Mouse (Mus musculus): ENCODE data around the gene Slc25a16.

Gene Slc25a16

GRCm38 (mm10) chr10:62919925-62920765 is at the start of gene Slc25a16:
TSS of gene Slc25a16 (plus strand) at chr10:62920633.
- DNase-seq = peak; percentile 94

DNA sequence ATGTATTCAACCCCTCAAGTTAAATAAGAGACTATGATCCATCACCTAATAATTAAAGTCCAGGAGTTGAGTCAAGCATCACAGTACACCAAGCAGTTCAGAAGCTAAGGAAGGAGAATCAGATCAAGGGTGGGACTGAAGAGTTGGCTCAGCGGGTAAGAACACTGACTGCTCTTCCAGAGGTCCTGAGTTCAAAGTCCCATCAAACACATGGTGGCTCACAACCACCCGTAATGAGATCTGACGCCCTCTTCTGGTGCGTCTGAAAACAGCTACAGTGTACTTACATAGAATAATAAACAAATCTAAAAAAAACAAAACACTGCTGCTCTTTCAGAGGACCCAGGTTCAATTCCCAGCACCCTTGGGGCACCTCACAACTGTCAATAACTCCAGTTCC is 45.6 kb upstream of the Slc25a16 start:
- DNase-seq = no peak

DNA sequence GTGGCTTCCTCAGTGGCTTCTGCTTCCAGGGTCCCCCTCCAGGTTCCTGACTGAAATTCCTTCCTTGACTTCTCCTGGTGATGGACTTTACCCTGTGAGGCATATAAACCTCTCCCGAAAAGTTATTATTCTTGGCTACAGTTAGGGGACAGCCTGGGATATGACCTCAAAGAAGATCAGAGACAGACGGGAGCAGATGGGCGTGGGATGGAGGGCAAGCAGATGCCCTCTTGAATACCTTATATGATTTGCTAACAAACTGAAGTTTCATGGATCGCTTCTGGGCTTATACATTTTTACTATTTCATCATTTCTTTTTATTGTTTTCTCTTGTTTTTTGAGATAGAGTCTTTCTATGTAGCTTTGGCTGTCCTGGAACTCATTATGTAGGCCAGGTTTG is 44.9 kb upstream of the Slc25a16 start:
- no peak for DNase-seq

DNA sequence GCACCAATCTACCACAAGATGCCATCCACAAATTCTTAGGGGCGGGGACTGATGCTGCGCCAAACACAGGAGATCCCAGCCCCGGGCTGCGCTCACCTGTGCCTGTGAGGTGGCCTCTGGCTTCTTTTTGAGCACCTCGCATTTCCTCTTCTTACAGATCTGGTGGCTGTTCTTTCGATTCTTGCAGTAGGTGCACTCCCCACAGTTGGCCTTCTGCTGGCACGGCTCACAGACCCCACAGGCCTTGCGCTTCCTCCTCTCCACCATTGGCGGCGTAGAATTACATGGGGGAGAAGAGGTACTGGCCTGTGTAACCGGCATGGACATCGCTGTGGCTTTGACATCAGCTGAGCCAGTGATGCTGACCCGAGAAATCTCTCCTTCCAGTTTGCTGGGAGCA is 42.4 kb upstream of the Slc25a16 start:
- DNase-seq = no peak

- peak; percentile 71 for DNase-seq
Observed at GRCm38 (mm10) chr10:62881211-62881610, 39.2 kb upstream of the Slc25a16 start.

GRCm38 (mm10) chr10:62883933-62884372 is 36.5 kb upstream of the Slc25a16 start:
- peak; percentile 24 for DNase-seq

DNA sequence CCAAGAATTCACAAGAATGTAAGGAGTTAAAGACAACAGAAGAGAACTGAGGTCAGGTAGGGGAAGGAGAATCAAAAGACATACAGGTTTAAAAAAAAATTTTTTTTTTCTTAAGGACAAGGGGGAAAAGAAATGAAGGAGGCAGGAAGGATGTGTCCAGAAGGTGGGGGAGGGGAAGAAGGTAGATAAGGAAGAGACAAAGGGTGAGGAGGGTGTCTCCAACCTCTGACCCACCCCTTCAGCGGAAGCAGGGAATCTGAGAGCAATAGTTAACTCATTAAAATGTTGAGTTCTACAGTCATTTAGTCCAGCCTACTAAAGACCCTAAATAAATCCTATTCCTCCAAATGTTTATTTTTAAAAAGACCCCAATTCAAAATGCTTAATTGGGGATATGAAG is 35.9 kb upstream of the Slc25a16 start:
- DNase-seq = no peak

DNA sequence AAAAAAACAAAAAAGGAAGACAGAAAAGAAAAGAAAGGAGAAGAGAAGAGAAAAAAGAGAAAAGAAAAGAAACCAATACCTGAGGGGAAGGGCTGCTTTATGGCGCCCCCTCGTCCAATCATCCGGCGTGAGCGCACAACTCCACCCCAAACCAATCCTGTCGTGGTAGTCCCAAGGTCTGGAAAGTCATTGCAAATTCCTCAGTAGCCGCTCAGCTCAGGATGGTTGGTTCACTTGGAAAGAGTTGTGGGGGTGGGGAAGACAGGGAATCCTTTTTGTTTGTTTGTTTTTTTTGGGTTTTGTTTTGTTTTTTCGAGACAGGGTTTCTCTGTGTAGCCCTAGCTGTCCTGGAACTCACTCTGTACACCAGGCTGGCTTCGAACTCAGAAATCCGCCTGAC is 35.0 kb upstream of the Slc25a16 start:
- DNase-seq = no peak

DNA sequence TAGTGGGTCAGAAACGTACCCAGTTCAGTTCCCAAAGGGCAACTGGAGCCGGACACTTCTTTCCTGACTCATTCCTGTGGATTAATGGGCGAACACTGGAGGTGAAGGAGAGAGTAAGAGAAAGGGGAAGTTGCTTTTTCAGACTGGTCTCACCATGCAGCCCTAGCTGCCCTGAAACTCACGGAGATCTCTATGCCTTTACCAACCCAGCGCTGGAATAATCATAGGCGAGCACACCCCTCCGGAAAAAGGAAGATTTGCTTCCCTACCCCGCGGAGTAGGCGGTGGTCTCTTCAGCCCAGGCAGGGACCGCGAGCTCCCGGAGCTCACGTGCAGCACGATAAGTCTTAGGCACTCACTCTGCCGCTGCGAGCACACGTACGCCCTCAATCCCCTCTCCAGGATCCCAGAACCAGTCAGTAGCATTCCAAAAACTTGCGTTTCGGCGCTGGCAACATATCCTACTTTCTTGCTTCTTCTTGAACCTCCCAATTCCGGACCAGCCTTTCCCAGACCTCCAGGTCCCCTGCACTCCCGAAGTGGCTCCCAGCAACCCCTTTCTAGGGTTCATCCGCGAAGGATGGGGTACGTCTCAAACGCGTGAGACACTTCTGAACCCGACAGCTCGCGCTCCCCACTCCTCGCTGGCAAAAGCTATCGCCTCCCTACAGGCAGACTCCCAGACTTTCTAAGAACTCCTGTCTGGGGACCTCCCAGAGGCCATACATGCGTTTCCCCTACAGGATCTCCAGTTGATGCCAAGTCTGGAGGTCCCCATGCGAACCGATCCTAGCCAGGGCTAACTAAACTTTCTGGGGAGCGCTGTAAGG is 34.2 kb upstream of the Slc25a16 start:
- DNase-seq = peak; percentile 32

GRCm38 (mm10) chr10:62886799-62887591 is 33.4 kb upstream of the Slc25a16 start:
- DNase-seq = peak; percentile 61

DNA sequence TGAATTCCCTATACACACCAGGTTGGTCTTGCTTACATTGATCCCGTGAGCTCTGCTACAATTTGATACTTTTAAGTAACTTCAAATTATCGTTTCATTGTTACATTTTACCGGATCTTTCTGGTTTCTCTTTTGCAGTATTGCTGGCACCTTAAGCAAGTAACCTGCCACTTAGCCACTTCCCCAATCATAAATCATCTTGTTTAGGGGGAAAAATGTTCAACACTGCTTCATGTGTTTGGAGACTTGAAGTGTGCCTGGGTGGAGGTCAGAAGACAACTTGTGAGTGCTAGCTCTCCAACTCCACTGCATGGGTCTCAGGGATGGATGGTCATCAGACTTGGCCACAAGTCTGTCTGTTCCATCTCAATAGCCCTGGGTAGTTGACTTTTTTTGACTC is 29.4 kb upstream of the Slc25a16 start:
- DNase-seq = no peak

DNA sequence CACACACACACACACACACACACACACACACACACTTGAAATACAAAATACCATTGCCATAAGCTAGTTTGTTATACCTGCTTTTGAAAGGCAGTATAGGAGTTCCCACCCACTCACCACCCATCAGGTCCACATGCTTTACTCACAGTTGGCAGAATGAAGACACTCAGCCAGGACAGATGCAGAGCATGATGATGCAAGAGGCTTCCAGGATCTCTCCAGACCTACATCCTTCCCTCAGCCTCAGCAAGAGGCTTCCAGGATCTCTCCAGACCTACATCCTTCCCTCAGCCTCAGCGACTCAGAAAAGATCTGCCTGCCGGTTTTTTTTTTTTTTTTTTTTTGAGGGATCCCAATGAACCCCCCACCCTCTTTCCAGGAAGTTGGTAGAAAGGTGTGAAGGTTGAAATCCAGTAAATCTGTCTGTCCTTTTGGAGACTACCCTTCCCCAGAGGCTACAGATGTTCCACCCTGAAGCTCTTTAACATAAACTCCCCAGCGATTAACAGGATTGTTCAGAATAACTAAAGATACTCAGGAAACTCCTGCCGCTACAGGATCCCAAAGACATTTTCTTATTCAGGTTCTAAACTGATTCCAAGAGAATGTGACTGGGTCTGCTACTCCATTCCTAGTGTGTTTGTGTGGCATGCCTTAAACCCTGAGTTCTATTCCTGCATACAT is 27.7 kb upstream of the Slc25a16 start:
- no peak for DNase-seq

- no peak for DNase-seq
Observed at GRCm38 (mm10) chr10:62893356-62893884, 27.0 kb upstream of the Slc25a16 start.

DNA sequence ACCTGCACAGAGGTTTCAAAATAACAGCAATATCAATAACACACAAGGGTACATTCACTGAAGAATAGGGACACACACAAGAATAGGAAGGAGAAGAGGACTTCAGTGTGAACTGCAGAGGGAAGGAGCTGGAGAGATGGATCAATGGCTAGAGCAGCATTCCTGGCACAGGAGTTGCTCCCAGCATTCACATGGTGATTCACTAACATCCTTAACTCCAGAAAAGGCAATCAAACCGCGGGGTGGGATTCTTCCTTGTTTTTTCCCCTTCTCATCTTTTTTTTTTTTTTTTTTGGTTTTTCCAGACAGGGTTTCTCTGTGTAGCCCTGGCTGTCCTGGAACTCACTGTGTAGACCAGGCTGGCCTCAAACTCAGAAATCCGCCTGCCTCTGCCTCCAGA is 26.0 kb upstream of the Slc25a16 start:
- DNase-seq = no peak

DNA sequence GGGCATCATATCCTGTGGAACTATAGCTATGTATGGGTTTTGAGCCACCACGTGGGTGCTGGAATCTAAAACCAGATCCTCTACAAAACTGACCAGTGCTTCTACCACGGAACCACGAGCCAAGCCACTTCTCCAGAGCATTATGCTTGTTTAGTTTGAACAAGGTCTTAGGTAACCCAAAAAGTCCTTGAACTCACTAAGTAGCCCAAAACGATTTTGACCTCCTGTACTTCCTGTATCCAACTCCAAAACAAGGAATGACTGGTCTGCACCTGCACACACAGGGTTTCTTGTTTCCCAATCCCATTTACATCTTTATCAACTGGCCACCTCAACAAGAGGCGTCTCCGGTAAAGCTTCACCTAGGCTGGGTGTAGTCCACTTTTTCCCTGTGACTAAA is 25.0 kb upstream of the Slc25a16 start:
- DNase-seq = no peak

- no peak for DNase-seq
Observed at GRCm38 (mm10) chr10:62896035-62896434, 24.4 kb upstream of the Slc25a16 start.

GRCm38 (mm10) chr10:62896774-62897173 is 23.7 kb upstream of the Slc25a16 start:
- DNase-seq = no peak

DNA sequence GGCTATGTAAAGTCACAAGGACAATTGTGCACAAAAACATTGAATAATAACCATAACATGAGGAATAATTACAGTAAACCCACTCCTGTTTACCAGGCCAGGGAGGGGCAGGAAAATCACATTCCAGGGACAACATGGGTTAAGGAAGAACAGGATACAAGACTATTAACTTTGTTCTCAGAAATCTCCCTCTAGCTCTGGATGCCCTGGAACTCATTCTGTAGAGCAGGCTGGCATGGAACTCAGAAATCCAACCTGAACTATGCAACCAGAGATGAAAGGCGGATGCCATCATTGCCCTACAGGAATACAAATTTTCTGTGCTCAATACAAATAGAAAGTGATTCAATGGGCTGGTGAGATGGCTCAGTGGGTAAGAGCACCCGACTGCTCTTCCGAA is 23.0 kb upstream of the Slc25a16 start:
- no peak for DNase-seq

DNA sequence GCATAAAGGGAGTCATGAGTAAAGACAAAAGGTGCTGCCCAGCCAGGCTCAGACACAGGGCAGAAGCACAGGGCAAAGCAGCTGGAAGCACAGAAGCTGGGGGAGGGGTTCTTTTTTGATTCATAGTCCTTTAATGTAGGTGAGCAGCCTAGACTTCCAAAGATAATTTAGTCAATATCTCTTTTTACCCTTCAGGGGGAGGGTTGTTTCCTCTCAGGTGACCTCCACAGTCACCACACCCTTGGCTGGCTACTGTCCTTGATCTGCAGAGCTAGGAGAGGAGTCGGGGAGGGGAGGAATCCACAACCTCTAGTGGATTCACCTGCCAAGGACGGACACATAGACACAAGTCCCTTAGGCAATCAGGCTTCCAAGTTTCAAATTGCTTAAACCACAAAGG is 22.4 kb upstream of the Slc25a16 start:
- no peak for DNase-seq

DNA sequence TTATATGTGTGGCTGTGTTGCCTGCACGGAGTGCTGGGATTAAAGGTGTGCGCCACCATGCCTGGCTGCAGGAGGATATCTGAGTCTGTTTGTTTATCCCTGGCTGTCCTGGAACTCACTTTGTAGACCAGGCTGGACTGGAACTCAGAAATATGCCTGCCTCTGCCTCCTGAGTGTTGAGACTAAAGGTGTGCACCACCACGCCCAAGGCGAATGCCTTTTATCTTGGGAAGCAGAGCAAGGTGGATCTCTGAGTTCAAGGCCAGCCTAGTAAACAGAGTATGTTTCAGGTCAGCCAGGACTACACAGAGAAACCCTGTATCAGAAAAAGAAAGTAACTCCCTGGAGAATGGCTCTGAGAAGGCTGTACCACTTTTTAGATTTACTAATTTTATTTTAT is 20.3 kb upstream of the Slc25a16 start:
- no peak for DNase-seq

GRCm38 (mm10) chr10:62901826-62902225 is 18.6 kb upstream of the Slc25a16 start:
- DNase-seq = no peak

- DNase-seq = no peak
Observed at GRCm38 (mm10) chr10:62902829-62903228, 17.6 kb upstream of the Slc25a16 start.
